Comparison of ENCODE assay signal across 10 mouse cellular contexts in the genomic region with DNA sequence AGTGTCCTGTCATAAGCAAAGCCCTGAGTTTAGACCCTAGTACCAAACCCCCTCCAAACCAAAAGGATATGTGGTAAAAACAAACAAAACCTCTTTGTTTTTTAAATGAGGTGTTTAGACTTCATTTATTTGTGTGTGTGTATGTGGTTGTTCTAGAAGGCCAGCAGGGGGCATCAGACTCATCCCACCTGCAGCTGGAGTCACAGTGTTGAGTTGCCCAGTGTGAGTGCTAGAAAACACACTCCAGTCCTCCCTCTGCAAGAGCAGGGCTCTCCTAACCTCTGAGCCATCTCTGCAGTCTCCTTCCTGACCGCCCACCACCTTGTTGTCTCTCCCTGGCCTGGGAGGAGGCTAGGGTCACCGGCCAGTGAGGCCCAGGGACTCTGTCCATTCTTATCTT. TPM values are rescaled to one million over a fixed set of nuclear protein-coding genes. Genes with fewer than 3 reads are reported as not detected.
A peak's percentile ranks its signal among the peaks of the same experiment; 100 is the strongest.
DNase-seq lines count a peak whose midpoint lies in the region; ATAC-seq and TF ChIP-seq lines count a peak whose summit lies in the region.
"Had no signal": no experiment of that assay in that cellular context is flagged by ENCODE, and none has a peak within 500 bp of the region (broad histone marks: within the 10 kb centered on the region; RNA-seq: fewer than 3 reads in every experiment).

No protein-coding gene starts in this region.

- H3K4me3 ChIP-seq in lung, adult 2 months (replicated peaks; ENCODE audit: extremely low read depth, low read depth, low read length) = no peak overlapping the region
- H3K4me3 ChIP-seq in bone marrow, adult 2 months (replicated peaks; ENCODE audit: control insufficient read depth, low read depth, low read length) = no peak overlapping the region
- no peak overlapping the region for H3K4me3 ChIP-seq in liver, embryonic 13.5 days (replicated peaks)
- H3K4me3 ChIP-seq in midbrain, embryonic 16.5 days (ENCODE audit: low read depth, low read length) = no peak overlapping the region
- H3K4me3 ChIP-seq: embryonic facial prominence, embryonic 13.5 days; midbrain, embryonic 12.5 days had no signal

- no peak overlapping the region for H3K4me2 ChIP-seq in liver, embryonic 13.5 days
- H3K4me2 ChIP-seq in midbrain, embryonic 16.5 days (ENCODE audit: low read length) = no peak overlapping the region
- H3K4me2 ChIP-seq: embryonic facial prominence, embryonic 13.5 days; midbrain, embryonic 12.5 days had no signal

- whole genome bisulfite sequencing in lung, adult 2 months = 90% methylated on average over 2 of the region's 2 CpGs
- WGBS in bone marrow, adult 2 months = 89% methylated on average over 2 of the region's 2 CpGs
- 86% methylated on average over 2 of the region's 2 CpGs for WGBS in liver, embryonic 13.5 days (ENCODE audit: insufficient replicate concordance)
- 63% methylated on average over 2 of the region's 2 CpGs for WGBS in midbrain, embryonic 16.5 days

- ATAC-seq in liver, embryonic 13.5 days (ENCODE audit: low read depth) = no peak
- no peak for ATAC-seq in midbrain, embryonic 16.5 days
- ATAC-seq: hindbrain, embryonic 16.5 days had no signal

- no peaks in the 10 kb centered on the region for H3K9me3 ChIP-seq in liver, embryonic 13.5 days (replicated peaks)
- H3K9me3 ChIP-seq in midbrain, embryonic 16.5 days (replicated peaks; ENCODE audit: control insufficient read depth, low read length, poor library complexity, severe bottlenecking) = no peaks in the 10 kb centered on the region
- H3K9me3 ChIP-seq: embryonic facial prominence, embryonic 13.5 days; midbrain, embryonic 12.5 days had no signal

- H3K27ac ChIP-seq in bone marrow, adult 2 months (ENCODE audit: control insufficient read depth, insufficient read depth, low read depth, low read length, poor library complexity) = no peak overlapping the region
- no peak overlapping the region for H3K27ac ChIP-seq in liver, embryonic 13.5 days
- H3K27ac ChIP-seq in midbrain, embryonic 16.5 days (ENCODE audit: low read length) = no peak overlapping the region
- H3K27ac ChIP-seq: embryonic facial prominence, embryonic 13.5 days; midbrain, embryonic 12.5 days had no signal

- peaks cover 13% of the 10 kb centered on the region for H3K27me3 ChIP-seq in liver, embryonic 13.5 days
- H3K27me3 ChIP-seq in midbrain, embryonic 16.5 days (ENCODE audit: control insufficient read depth, insufficient read depth, low read depth, low read length) = peaks cover 4% of the 10 kb centered on the region

- H3K9ac ChIP-seq in liver, embryonic 13.5 days = no peak overlapping the region
- H3K9ac ChIP-seq in midbrain, embryonic 16.5 days (ENCODE audit: low read depth, low read length) = no peak overlapping the region
- H3K9ac ChIP-seq: embryonic facial prominence, embryonic 13.5 days; midbrain, embryonic 12.5 days had no signal

- peak; percentile 68 for TF ChIP-seq CTCF in lung, adult 2 months (IDR thresholded peaks at IDR 0.05; ENCODE audit: insufficient read depth, low read length)
- TF ChIP-seq CTCF in bone marrow, adult 2 months (IDR thresholded peaks at IDR 0.05; ENCODE audit: control insufficient read depth, insufficient read depth, low read length) = peak; percentile 61

- H3K36me3 ChIP-seq in liver, embryonic 13.5 days = peaks cover 24% of the 10 kb centered on the region
- peaks cover 24% of the 10 kb centered on the region; the same call in 1 of the 2 replicates for H3K36me3 ChIP-seq in midbrain, embryonic 16.5 days (ENCODE audit: control insufficient read depth, insufficient read depth, low read length)

- DNase-seq in lung, adult 2 months = no peak
- no peak for DNase-seq in lung, adult 18-20 months
- DNase-seq in liver, embryonic 13.5 days = peak; percentile 29
- peak; percentile 59 for DNase-seq in thymus, postnatal 14 days
- no peak for DNase-seq in left cerebral cortex, adult 18-20 months (ENCODE audit: low spot score in 2 of 2)

- no peak for TF ChIP-seq POLR2A in lung, adult 2 months (IDR thresholded peaks at IDR 0.05; ENCODE audit: borderline replicate concordance, extremely low read depth, low read depth, low read length)
- no peak for TF ChIP-seq POLR2A in bone marrow, adult 2 months (IDR thresholded peaks at IDR 0.05; ENCODE audit: borderline replicate concordance, control insufficient read depth, low read depth, low read length)

- H3K4me1 ChIP-seq in lung, adult 2 months (ENCODE audit: control insufficient read depth, insufficient read depth, low read length) = no peaks in the 10 kb centered on the region
- no peaks in the 10 kb centered on the region for H3K4me1 ChIP-seq in bone marrow, adult 2 months (ENCODE audit: control insufficient read depth, insufficient read depth, low read length)
- H3K4me1 ChIP-seq in liver, embryonic 13.5 days (replicated peaks) = peaks cover 20% of the 10 kb centered on the region
- no peaks in the 10 kb centered on the region for H3K4me1 ChIP-seq in midbrain, embryonic 16.5 days (ENCODE audit: control insufficient read depth, insufficient read depth, low read length)
- H3K4me1 ChIP-seq: embryonic facial prominence, embryonic 13.5 days; midbrain, embryonic 12.5 days had no signal

RNA-seq across cellular contexts. Expression of a gene that starts 9.7 kb away (rescaled TPM):
- 4.8 and 5.0 TPM in 2 replicates for polyA plus RNA-seq in lung, adult 2 months (2012; rRNA removed)
- polyA plus RNA-seq in bone marrow, adult 2 months (2011; ENCODE audit: insufficient read depth, insufficient read length, low replicate concordance, missing spikeins) = 0.47 TPM in 1 of 2 replicates, not detected in the other
- 0.05 and 0.06 TPM in 2 replicates for polyA plus RNA-seq in liver, embryonic 13.5 days (2015; fragmentation: Nextera tagmentation; extraction: Ambion mirVana)
- 100 to 1,000 TPM; 160 to 178 TPM for total RNA-seq in left cerebral cortex, adult 18-20 months (2021)
- polyA plus RNA-seq in midbrain, embryonic 16.5 days (2015; fragmentation: Nextera tagmentation; extraction: Ambion mirVana) = 0.25 and 0.50 TPM in 2 replicates

RNA-seq across cellular contexts. Expression of a gene that starts 36.8 kb away (rescaled TPM):
- polyA plus RNA-seq in lung, adult 2 months (2012; rRNA removed) = 59.2 and 65.6 TPM in 2 replicates
- 31.9 and 39.0 TPM in 2 replicates for polyA plus RNA-seq in bone marrow, adult 2 months (2011; ENCODE audit: insufficient read depth, insufficient read length, low replicate concordance, missing spikeins)
- 59.0 and 59.2 TPM in 2 replicates for polyA plus RNA-seq in liver, embryonic 13.5 days (2015; fragmentation: Nextera tagmentation; extraction: Ambion mirVana)
- total RNA-seq in left cerebral cortex, adult 18-20 months (2021) = 10 to 100 TPM; 82.3 to 83.1 TPM
- 209 and 211 TPM in 2 replicates for polyA plus RNA-seq in midbrain, embryonic 16.5 days (2015; fragmentation: Nextera tagmentation; extraction: Ambion mirVana)

Comparison
In these comparisons a context has a peak if more than half of its experiments do, and no peak if none do; other contexts are left out.
1. DNase-seq: peak in liver, embryonic 13.5 days (single experiment) and thymus, postnatal 14 days (single experiment); none in lung, adult 2 months (single experiment), lung, adult 18-20 months (0 of 2) and left cerebral cortex, adult 18-20 months (0 of 2).